Mouse (Mus musculus) megakaryocyte-erythroid progenitor cell, adult 5 weeks (primary cell): ENCODE results near the gene Calcoco1. TPM values are rescaled to one million over a fixed set of nuclear protein-coding genes. Genes with fewer than 3 reads are reported as not detected.

Experiments used
- polyA plus RNA-seq: library from polyadenylated mRNA; stranded (reverse); fragments of >175 nt; gene quantifications from 2 replicates; pipeline ENCODE4 v1.2.3, GENCODE M21; 2012

Gene Calcoco1
- polyA plus RNA-seq = 23.2 and 31.0 TPM in 2 replicates

DNA sequence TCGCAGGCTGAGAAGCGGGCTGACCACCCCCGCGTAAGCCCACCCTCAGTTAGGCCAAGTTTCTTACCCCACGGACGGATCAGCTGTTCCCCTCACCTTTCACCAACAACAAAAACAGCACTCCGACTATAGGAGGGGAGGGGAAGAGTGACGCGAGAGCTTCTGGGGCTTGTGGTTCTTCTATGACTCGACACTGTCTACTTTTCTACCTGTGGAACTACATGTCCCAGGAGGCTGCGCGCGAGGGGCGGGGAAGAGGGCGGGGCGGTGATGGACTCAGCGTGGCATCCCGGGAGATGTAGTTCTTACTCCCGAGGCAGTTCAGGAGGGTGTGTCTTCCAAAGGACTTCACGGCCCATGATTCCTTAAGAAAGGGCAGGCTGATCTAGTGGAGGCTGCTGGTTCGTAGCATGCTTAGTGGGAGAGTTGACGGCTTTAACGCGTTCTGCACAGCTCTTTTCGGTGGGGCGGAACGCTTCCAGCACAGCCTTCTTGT is at the start of gene Calcoco1:
Gene Calcoco1, minus strand, starts transcription at position 199 of the 496 bp plus-strand sequence.

DNA sequence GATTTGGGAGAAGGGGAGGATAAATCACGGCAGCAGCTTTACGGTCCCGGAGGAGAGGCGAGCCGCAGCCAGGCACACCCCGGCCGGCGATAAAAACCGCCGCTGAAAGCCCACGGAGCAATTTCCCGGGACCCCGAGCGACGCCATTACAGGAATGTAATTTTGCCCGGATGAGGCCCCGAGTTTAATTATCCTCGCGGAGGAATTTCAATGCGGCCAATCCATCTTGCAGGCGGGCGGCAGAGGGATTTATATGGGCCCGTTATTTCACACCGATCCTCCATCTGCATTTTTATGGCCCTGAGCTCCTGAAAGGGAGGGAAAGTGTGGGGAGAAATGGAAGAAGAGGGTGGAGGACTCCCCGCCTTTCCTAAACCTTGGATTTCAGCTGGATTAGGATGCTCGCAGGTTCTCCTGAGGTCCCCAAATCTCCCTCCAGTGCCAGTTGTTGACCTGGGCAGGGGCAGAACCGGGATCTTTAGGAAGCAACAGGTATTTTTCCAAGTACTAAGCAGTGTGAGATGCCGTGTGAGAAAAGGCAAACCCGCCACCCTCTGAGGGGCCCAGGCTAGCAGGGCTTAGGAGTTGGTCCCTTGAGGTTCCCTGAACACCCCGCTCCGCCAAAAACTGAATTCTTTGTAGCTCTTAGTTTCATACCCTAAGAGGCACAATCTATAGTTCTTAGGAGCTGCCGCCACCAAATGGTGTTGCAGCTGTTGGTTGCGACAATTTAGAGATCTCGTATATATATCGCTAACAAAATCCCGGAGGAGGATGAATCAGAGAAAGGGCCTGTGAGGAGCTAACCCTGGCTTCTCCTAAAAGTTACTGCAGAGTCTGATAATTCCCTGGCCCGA is 49.5 kb downstream of the Calcoco1 start, which contains the start of gene Atp5g2:
Gene Atp5g2, minus strand, starts transcription at position 138 of the 857 bp plus-strand sequence.

Other genes with a start within 250 kb of the Calcoco1 start
- not detected in 2 replicates for gene Gm10337, start 218.5 kb downstream of the Calcoco1 start, polyA plus RNA-seq
- 0.26 and 0.75 TPM in 2 replicates for gene Map3k12, start 205.1 kb downstream of the Calcoco1 start, polyA plus RNA-seq
- gene Tarbp2, start 204.0 kb downstream of the Calcoco1 start, polyA plus RNA-seq = 70.8 and 71.1 TPM in 2 replicates
- 1.0 and 2.2 TPM in 2 replicates for gene Npff, start 197.2 kb downstream of the Calcoco1 start, polyA plus RNA-seq
- not detected in 2 replicates for gene Gm28047, start 97.1 kb downstream of the Calcoco1 start, polyA plus RNA-seq
- gene Atf7, start 96.7 kb downstream of the Calcoco1 start, polyA plus RNA-seq = 13.2 and 19.2 TPM in 2 replicates
- 113 and 127 TPM in 2 replicates for gene Atp5g2, start 49.8 kb downstream of the Calcoco1 start, polyA plus RNA-seq
- 0.04 TPM in 1 of 2 replicates, not detected in the other for gene Hoxc13, start 198.9 kb upstream of the Calcoco1 start, polyA plus RNA-seq
- gene Hoxc12, start 214.6 kb upstream of the Calcoco1 start, polyA plus RNA-seq = not detected in 2 replicates
- gene Hoxc11, start 232.2 kb upstream of the Calcoco1 start, polyA plus RNA-seq = not detected in 2 replicates
- gene Hoxc10, start 244.6 kb upstream of the Calcoco1 start, polyA plus RNA-seq = not detected in 2 replicates
- gene Hoxc5, start 245.3 kb upstream of the Calcoco1 start, polyA plus RNA-seq = 0.03 TPM in 1 of 2 replicates, not detected in the other